Mouse (Mus musculus) stomach, embryonic 14.5 days (tissue): Measurements from ENCODE around the gene Pigf. TPM values are rescaled to one million over a fixed set of nuclear protein-coding genes. Genes with fewer than 3 reads are reported as not detected.

Experiments used
- ATAC-seq: fragments of 200-750 bp; cut with Nextera tagmentation; 2 replicates; pipeline ENCODE4 v1.8.0; 2017; ENCODE audit warnings: low read depth, moderate TSS enrichment; ENCODE audit not compliant: insufficient number of reproducible peaks, insufficient read depth, low FRiP score
- H3K27ac ChIP-seq: fragments of 300-500 bp; sonication (generic); 2 replicates; pipeline ENCODE4 v1.5.1; 2014; ENCODE audit warnings: mild to moderate bottlenecking, low read length, moderate library complexity, mixed read lengths
- H3K27me3 ChIP-seq: fragments of 300-500 bp; sonication (generic); 2 replicates; pipeline ENCODE4 v1.6.1; 2014; ENCODE audit warnings: low read length, control low read depth, mixed read lengths; ENCODE audit not compliant: control insufficient read depth, insufficient read depth
- H3K36me3 ChIP-seq: fragments of 300-500 bp; sonication (generic); 2 replicates; pipeline ENCODE4 v1.6.1; 2014; ENCODE audit warnings: mild to moderate bottlenecking, control low read depth, low read length, moderate library complexity, mixed read lengths; ENCODE audit not compliant: control insufficient read depth, insufficient read depth
- H3K4me1 ChIP-seq: fragments of 300-500 bp; sonication (generic); 2 replicates; pipeline ENCODE4 v1.6.1; 2014; ENCODE audit warnings: low read length, control low read depth, mixed read lengths; ENCODE audit not compliant: control insufficient read depth, insufficient read depth
- H3K4me2 ChIP-seq: fragments of 300-500 bp; sonication (generic); replicated peaks from 2 replicates; pipeline ENCODE4 v1.6.1; 2014; ENCODE audit warnings: low read depth, low read length, control low read depth
- H3K4me3 ChIP-seq: fragments of 300-500 bp; sonication (generic); 2 replicates; pipeline ENCODE4 v1.5.1; 2014; ENCODE audit warnings: low read depth, low read length, control low read depth
- H3K9ac ChIP-seq: fragments of 300-500 bp; sonication (generic); replicated peaks from 2 replicates; pipeline ENCODE4 v1.6.1; 2014; ENCODE audit warnings: low read depth, mild to moderate bottlenecking, control low read depth, low read length, moderate library complexity, mixed read lengths
- H3K9me3 ChIP-seq: fragments of 300-500 bp; sonication (generic); 2 replicates; pipeline ENCODE4 v1.6.1; 2016; ENCODE audit warnings: low read depth, low read length, control low read depth; ENCODE audit not compliant: control insufficient read depth
- WGBS: fragments of 180-500 bp; shearing (Covaris S2); extraction: QIAGEN DNeasy Blood & Tissue Kit; methylation state at CpG from one replicate; pipeline ENCODE4 v1.1.7; 2014; 5-methylcytosine and 5-hydroxymethylcytosine counted together
- polyA plus RNA-seq: library from polyadenylated mRNA; unstranded; fragments of >200 nt; fragmentation: Nextera tagmentation; extraction: Ambion mirVana; gene quantifications from 2 replicates; pipeline ENCODE4 v1.2.1, GENCODE M21; 2014

Pigf gene
- polyA plus RNA-seq, 1 experiment from 2014 or later: 47.4 TPM

GRCm38 (mm10) chr17:87011301-87012019 is 13.7 kb downstream of the Pigf start:
- H3K27ac ChIP-seq: no peak overlapping the region
- H3K9ac ChIP-seq: no peak overlapping the region
- no peak for ATAC-seq
- H3K9me3 ChIP-seq: no peaks in the 10 kb centered on the region
- no peaks in the 10 kb centered on the region; the same call in 1 of the 2 replicates for H3K36me3 ChIP-seq
- H3K4me3 ChIP-seq: no peak overlapping the region
- H3K4me1 ChIP-seq: no peaks in the 10 kb centered on the region
- no peaks in the 10 kb centered on the region for H3K27me3 ChIP-seq
- no peak overlapping the region for H3K4me2 ChIP-seq
- 80% methylated on average over 13 of the region's 13 CpGs for WGBS

- no peak overlapping the region for H3K4me2 ChIP-seq
- no peak overlapping the region for H3K4me3 ChIP-seq
- H3K9me3 ChIP-seq: no peaks in the 10 kb centered on the region
- ATAC-seq: no peak
- 88% methylated on average over 3 of the region's 3 CpGs for WGBS
- H3K27me3 ChIP-seq: no peaks in the 10 kb centered on the region
- H3K36me3 ChIP-seq: no peaks in the 10 kb centered on the region
- H3K27ac ChIP-seq: no peak overlapping the region
- H3K4me1 ChIP-seq: no peaks in the 10 kb centered on the region
- H3K9ac ChIP-seq: no peak overlapping the region
These were observed 16.3 kb downstream of the Pigf start for GRCm38 (mm10) chr17:87008950-87009349.

- peaks cover 13% of the 10 kb centered on the region for H3K36me3 ChIP-seq
- H3K27ac ChIP-seq: no peak overlapping the region
- no peak overlapping the region for H3K4me2 ChIP-seq
- H3K4me1 ChIP-seq: no peaks in the 10 kb centered on the region
- ATAC-seq: no peak
- H3K9me3 ChIP-seq: no peaks in the 10 kb centered on the region
- 79% methylated on average over 6 of the region's 6 CpGs for WGBS
- H3K4me3 ChIP-seq: no peak overlapping the region
- H3K9ac ChIP-seq: no peak overlapping the region
- no peaks in the 10 kb centered on the region for H3K27me3 ChIP-seq
These were observed 27.9 kb downstream of the Pigf start for GRCm38 (mm10) chr17:86997323-86997722.

- Histone ChIP-seq H3K4me2 (no peak overlapping the region), H3K4me1 (peaks cover 6% of the 10 kb centered on the region), H3K27ac (no peak overlapping the region), H3K9me3 (no peaks in the 10 kb centered on the region), H3K27me3 (no peaks in the 10 kb centered on the region), H3K9ac (no peak overlapping the region), H3K4me3 (no peak overlapping the region), H3K36me3 (no peaks in the 10 kb centered on the region)
- ATAC-seq: no peak
- WGBS: 78% methylated on average over 8 of the region's 8 CpGs
These were observed 33.9 kb downstream of the Pigf start for GRCm38 (mm10) chr17:86991306-86991705.

GRCm38 (mm10) chr17:86988601-86989184 is 36.5 kb downstream of the Pigf start:
- no peaks in the 10 kb centered on the region for H3K9me3 ChIP-seq
- no peak overlapping the region for H3K9ac ChIP-seq
- peaks cover 6% of the 10 kb centered on the region for H3K4me1 ChIP-seq
- WGBS: 66% methylated on average over 6 of the region's 6 CpGs
- no peak overlapping the region for H3K27ac ChIP-seq
- H3K4me2 ChIP-seq: no peak overlapping the region
- no peak overlapping the region for H3K4me3 ChIP-seq
- H3K36me3 ChIP-seq: no peaks in the 10 kb centered on the region
- ATAC-seq: no peak
- no peaks in the 10 kb centered on the region for H3K27me3 ChIP-seq

- H3K4me2 ChIP-seq: no peak overlapping the region
- 87% methylated on average over 5 of the region's 5 CpGs for WGBS
- H3K4me3 ChIP-seq: no peak overlapping the region
- H3K4me1 ChIP-seq: peaks cover 6% of the 10 kb centered on the region
- no peak overlapping the region for H3K9ac ChIP-seq
- H3K36me3 ChIP-seq: no peaks in the 10 kb centered on the region
- H3K27ac ChIP-seq: no peak overlapping the region
- no peaks in the 10 kb centered on the region for H3K9me3 ChIP-seq
- H3K27me3 ChIP-seq: no peaks in the 10 kb centered on the region
- ATAC-seq: no peak
These were observed 37.0 kb downstream of the Pigf start for GRCm38 (mm10) chr17:86988161-86988560.

GRCm38 (mm10) chr17:86986449-86987138 is 38.6 kb downstream of the Pigf start:
- Histone ChIP-seq H3K4me2 (no peak overlapping the region), H3K36me3 (no peaks in the 10 kb centered on the region), H3K9ac (no peak overlapping the region), H3K27ac (peak overlapping the region; percentile 3; the same call in 1 of the 2 replicates), H3K27me3 (no peaks in the 10 kb centered on the region), H3K4me3 (no peak overlapping the region), H3K9me3 (no peaks in the 10 kb centered on the region), H3K4me1 (peaks cover 8% of the 10 kb centered on the region)
- 48% methylated on average over 17 of the region's 17 CpGs for WGBS
- ATAC-seq: no peak

- Histone ChIP-seq H3K36me3 (no peaks in the 10 kb centered on the region; the same call in 1 of the 2 replicates), H3K27me3 (no peaks in the 10 kb centered on the region), H3K4me1 (peaks cover 8% of the 10 kb centered on the region), H3K9ac (no peak overlapping the region), H3K9me3 (no peaks in the 10 kb centered on the region), H3K4me3 (no peak overlapping the region), H3K4me2 (no peak overlapping the region), H3K27ac (no peak overlapping the region)
- ATAC-seq: 0 out of 2 replicates have a peak, but pooled peaks have one; percentile 53
- 57% methylated on average over 9 of the region's 9 CpGs for WGBS
These were observed 42.7 kb downstream of the Pigf start for GRCm38 (mm10) chr17:86982497-86982896.
